Comparison of ENCODE assay signal across 8 mouse cellular contexts in the genomic region with DNA sequence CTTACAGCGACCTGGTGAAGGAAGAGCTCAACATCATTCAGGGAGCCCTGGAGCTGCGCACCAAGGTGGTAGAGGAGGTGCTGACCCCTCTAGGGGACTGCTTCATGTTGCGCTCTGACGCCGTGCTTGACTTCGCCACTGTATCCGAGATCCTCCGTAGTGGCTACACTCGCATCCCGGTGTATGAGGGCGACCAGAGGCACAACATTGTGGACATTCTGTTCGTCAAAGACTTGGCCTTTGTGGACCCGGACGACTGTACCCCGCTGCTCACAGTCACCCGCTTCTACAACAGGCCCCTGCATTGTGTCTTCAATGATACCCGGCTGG. TPM values are rescaled to one million over a fixed set of nuclear protein-coding genes. Genes with fewer than 3 reads are reported as not detected.
DNase-seq lines count a peak whose midpoint lies in the region; ATAC-seq and TF ChIP-seq lines count a peak whose summit lies in the region.
"Had no signal": no experiment of that assay in that cellular context is flagged by ENCODE, and none has a peak within 500 bp of the region (broad histone marks: within the 10 kb centered on the region; RNA-seq: fewer than 3 reads in every experiment).

No protein-coding gene starts in this region.

- no peak for DNase-seq in lung, adult 18-20 months
- peak; percentile 49 for DNase-seq in limb, embryonic 11.5 days (ENCODE audit: low spot score)
- DNase-seq in gastrocnemius, adult 18-20 months (ENCODE audit: low spot score) = no peak
- no peak for DNase-seq in kidney, adult 9 months
- DNase-seq: lung, adult 2 months had no signal

- H3K27ac ChIP-seq in lung, embryonic 15.5 days = no peak overlapping the region
- no peak overlapping the region for H3K27ac ChIP-seq in forebrain, embryonic 13.5 days
- no peak overlapping the region for H3K27ac ChIP-seq in limb, embryonic 11.5 days (replicated peaks; ENCODE audit: low read depth, low read length)
- 0 out of 2 replicates have a peak overlapping the region, but pooled peaks have one; percentile 44 for H3K27ac ChIP-seq in olfactory bulb, adult 2 months (ENCODE audit: insufficient read depth, low read depth, low read length)

- peaks cover 16% of the 10 kb centered on the region for H3K4me1 ChIP-seq in lung, embryonic 15.5 days
- H3K4me1 ChIP-seq in forebrain, embryonic 13.5 days = peaks cover 8% of the 10 kb centered on the region
- no peaks in the 10 kb centered on the region; the same call in 1 of the 2 replicates for H3K4me1 ChIP-seq in limb, embryonic 11.5 days (ENCODE audit: control insufficient read depth, insufficient read depth, low read length)
- peaks cover 9% of the 10 kb centered on the region; the same call in 1 of the 2 replicates for H3K4me1 ChIP-seq in olfactory bulb, adult 2 months (ENCODE audit: control insufficient read depth, insufficient read depth, low read length)

- peak overlapping the region; percentile 98 for H3K4me2 ChIP-seq in lung, embryonic 15.5 days
- H3K4me2 ChIP-seq in forebrain, embryonic 13.5 days = peak overlapping the region; percentile 98
- H3K4me2 ChIP-seq in limb, embryonic 11.5 days (ENCODE audit: low read depth, severe bottlenecking) = peak overlapping the region; percentile 100

- H3K9ac ChIP-seq in lung, embryonic 15.5 days = no peak overlapping the region
- H3K9ac ChIP-seq in forebrain, embryonic 13.5 days = peak overlapping the region; percentile 73
- no peak overlapping the region for H3K9ac ChIP-seq in limb, embryonic 11.5 days (ENCODE audit: low read length)

- no peak for TF ChIP-seq CTCF in olfactory bulb, adult 2 months (IDR thresholded peaks at IDR 0.05; ENCODE audit: insufficient read depth, low read depth, low read length)

- 14% methylated on average over 17 of the region's 17 CpGs for WGBS in lung, embryonic 15.5 days
- WGBS in forebrain, embryonic 13.5 days = 8% methylated on average over 17 of the region's 17 CpGs
- 15% methylated on average over 17 of the region's 17 CpGs for WGBS in limb, embryonic 11.5 days
- WGBS in olfactory bulb, adult 2 months = 11% methylated on average over 17 of the region's 17 CpGs

- no peaks in the 10 kb centered on the region for H3K9me3 ChIP-seq in lung, embryonic 15.5 days
- H3K9me3 ChIP-seq in forebrain, embryonic 13.5 days (replicated peaks) = no peaks in the 10 kb centered on the region
- 0 out of 2 replicates have a peak, but pooled peaks cover 3% of the 10 kb centered on the region for H3K9me3 ChIP-seq in limb, embryonic 11.5 days (ENCODE audit: control insufficient read depth, low read length)

- no peak for ATAC-seq in lung, embryonic 15.5 days (ENCODE audit: borderline replicate concordance, extremely low read depth, low FRiP score, low TSS enrichment)
- ATAC-seq in forebrain, embryonic 13.5 days = no peak
- ATAC-seq in limb, embryonic 11.5 days (ENCODE audit: insufficient number of reproducible peaks, low FRiP score, low TSS enrichment, low read depth) = no peak

- H3K27me3 ChIP-seq in lung, embryonic 15.5 days = peaks cover 61% of the 10 kb centered on the region
- peaks cover 43% of the 10 kb centered on the region for H3K27me3 ChIP-seq in forebrain, embryonic 13.5 days
- H3K27me3 ChIP-seq in limb, embryonic 11.5 days (ENCODE audit: control insufficient read depth, insufficient read depth, low read length) = peaks cover 30% of the 10 kb centered on the region

- H3K36me3 ChIP-seq in lung, embryonic 15.5 days = no peaks in the 10 kb centered on the region
- H3K36me3 ChIP-seq in forebrain, embryonic 13.5 days (ENCODE audit: poor library complexity, severe bottlenecking) = no peaks in the 10 kb centered on the region
- H3K36me3 ChIP-seq in limb, embryonic 11.5 days (ENCODE audit: control insufficient read depth, insufficient read depth, low read length) = no peaks in the 10 kb centered on the region

- H3K4me3 ChIP-seq in lung, embryonic 15.5 days = peak overlapping the region; percentile 53
- peak overlapping the region; percentile 72 for H3K4me3 ChIP-seq in forebrain, embryonic 13.5 days
- peak overlapping the region; percentile 58 for H3K4me3 ChIP-seq in limb, embryonic 11.5 days (ENCODE audit: low read depth, low read length)
- peak overlapping the region; percentile 85 for H3K4me3 ChIP-seq in olfactory bulb, adult 2 months (ENCODE audit: insufficient read depth, low read depth, low read length)

- no peak for TF ChIP-seq POLR2A in olfactory bulb, adult 2 months (IDR thresholded peaks at IDR 0.05; ENCODE audit: insufficient read depth, low read depth, low read length)

RNA-seq across cellular contexts. Expression of a gene that starts 1.4 kb away (rescaled TPM):
- polyA plus RNA-seq in lung, embryonic 15.5 days (2015; fragmentation: Nextera tagmentation; extraction: Ambion mirVana) = 0.06 and 0.10 TPM in 2 replicates
- 0.61 and 0.65 TPM in 2 replicates for polyA plus RNA-seq in forebrain, embryonic 13.5 days (2015; fragmentation: Nextera tagmentation; extraction: Ambion mirVana)
- 0.17 and 0.48 TPM in 2 replicates for polyA plus RNA-seq in limb, embryonic 11.5 days (2014; fragmentation: Nextera tagmentation; extraction: Ambion mirVana)
- not detected in 2 replicates for polyA plus RNA-seq in olfactory bulb, adult 2 months (2012; ENCODE audit: insufficient read depth, insufficient read length, low replicate concordance, missing spikeins)
- under 1 TPM in 1 of 2 experiments, not detected in 1; 0.12 TPM for total RNA-seq in gastrocnemius, adult 18-20 months (2021)

RNA-seq across cellular contexts. Expression of a gene that starts 53.5 kb away (rescaled TPM):
- polyA plus RNA-seq in lung, embryonic 15.5 days (2015; fragmentation: Nextera tagmentation; extraction: Ambion mirVana) = 8.2 and 9.3 TPM in 2 replicates
- 0.79 TPM in 1 of 2 replicates, not detected in the other for polyA plus RNA-seq in forebrain, embryonic 13.5 days (2015; fragmentation: Nextera tagmentation; extraction: Ambion mirVana)
- polyA plus RNA-seq in limb, embryonic 11.5 days (2014; fragmentation: Nextera tagmentation; extraction: Ambion mirVana) = 4.6 and 5.8 TPM in 2 replicates
- not detected in 2 replicates for polyA plus RNA-seq in olfactory bulb, adult 2 months (2012; ENCODE audit: insufficient read depth, insufficient read length, low replicate concordance, missing spikeins)
- total RNA-seq in gastrocnemius, adult 18-20 months (2021) = not detected
